Mouse (Mus musculus): Measurements from ENCODE around the gene Rftn1. TPM values are rescaled to one million over a fixed set of nuclear protein-coding genes. Genes with fewer than 3 reads are reported as not detected.

Gene Rftn1
- polyA plus RNA-seq, 1 experiment from 2014 or later, result 10.2 TPM

GRCm38 (mm10) chr17:50031548-50032491 is 158.7 kb downstream of the Rftn1 start:
- peaks cover 9% of the 10 kb centered on the region for H3K4me1 ChIP-seq
- no peak overlapping the region for H3K4me3 ChIP-seq
- no peaks in the 10 kb centered on the region for H3K36me3 ChIP-seq (replicated peaks)
- H3K27me3 ChIP-seq (ENCODE audit: poor library complexity, severe bottlenecking), result no peaks in the 10 kb centered on the region
- 91% methylated on average over 13 of the region's 13 CpGs for WGBS
- no peak for DNase-seq (ENCODE audit: extremely low spot score, low spot score)
- H3K27ac ChIP-seq, result no peak overlapping the region
- no peaks in the 10 kb centered on the region for H3K9me3 ChIP-seq

- DNase-seq (ENCODE audit: extremely low spot score, low spot score), result no peak
- Histone ChIP-seq H3K27me3 (ENCODE audit: poor library complexity, severe bottlenecking) (no peaks in the 10 kb centered on the region), H3K27ac (no peak overlapping the region), H3K36me3 (replicated peaks) (no peaks in the 10 kb centered on the region), H3K4me3 (no peak overlapping the region), H3K9me3 (no peaks in the 10 kb centered on the region), H3K4me1 (peaks cover 29% of the 10 kb centered on the region)
- WGBS, result 75% methylated on average over 1 of the region's 1 CpGs
These were observed 164.8 kb downstream of the Rftn1 start for GRCm38 (mm10) chr17:50025651-50026050.

GRCm38 (mm10) chr17:50025173-50025626 is 165.3 kb downstream of the Rftn1 start:
- WGBS, result 65% methylated on average over 4 of the region's 4 CpGs
- peaks cover 33% of the 10 kb centered on the region for H3K4me1 ChIP-seq
- no peak overlapping the region for H3K4me3 ChIP-seq
- no peaks in the 10 kb centered on the region for H3K36me3 ChIP-seq (replicated peaks)
- DNase-seq (ENCODE audit: extremely low spot score, low spot score), result no peak
- no peak overlapping the region for H3K27ac ChIP-seq
- H3K9me3 ChIP-seq, result no peaks in the 10 kb centered on the region
- no peaks in the 10 kb centered on the region for H3K27me3 ChIP-seq (ENCODE audit: poor library complexity, severe bottlenecking)

GRCm38 (mm10) chr17:50021400-50021799 is 169.1 kb downstream of the Rftn1 start:
- H3K27ac ChIP-seq, result peak overlapping the region; percentile 69
- WGBS, result 35% methylated on average over 4 of the region's 4 CpGs
- no peak for DNase-seq (ENCODE audit: extremely low spot score, low spot score)

GRCm38 (mm10) chr17:50020211-50021001 is 170.1 kb downstream of the Rftn1 start:
- DNase-seq (ENCODE audit: extremely low spot score, low spot score), result peak; percentile 45
- no peak overlapping the region; the same call in 1 of the 2 replicates for H3K4me3 ChIP-seq
- H3K27me3 ChIP-seq (ENCODE audit: poor library complexity, severe bottlenecking), result no peaks in the 10 kb centered on the region
- no peaks in the 10 kb centered on the region for H3K9me3 ChIP-seq
- WGBS, result 66% methylated on average over 16 of the region's 16 CpGs
- no peaks in the 10 kb centered on the region for H3K36me3 ChIP-seq (replicated peaks)
- peak overlapping the region; percentile 69 for H3K27ac ChIP-seq
- H3K4me1 ChIP-seq, result peaks cover 67% of the 10 kb centered on the region

More at GRCm38 (mm10) chr17:50021400-50021799, 169.1 kb downstream of the Rftn1 start:
- Histone ChIP-seq H3K4me1 (peaks cover 67% of the 10 kb centered on the region), H3K27me3 (ENCODE audit: poor library complexity, severe bottlenecking) (no peaks in the 10 kb centered on the region), H3K9me3 (no peaks in the 10 kb centered on the region), H3K36me3 (replicated peaks) (no peaks in the 10 kb centered on the region), H3K4me3 (no peak overlapping the region)

- H3K9me3 ChIP-seq, result no peaks in the 10 kb centered on the region
- no peak overlapping the region for H3K4me3 ChIP-seq
- peaks cover 62% of the 10 kb centered on the region for H3K4me1 ChIP-seq
- no peak for DNase-seq (ENCODE audit: extremely low spot score, low spot score)
- no peaks in the 10 kb centered on the region for H3K27me3 ChIP-seq (ENCODE audit: poor library complexity, severe bottlenecking)
- H3K36me3 ChIP-seq (replicated peaks), result no peaks in the 10 kb centered on the region
- peak overlapping the region; percentile 69 for H3K27ac ChIP-seq
- 83% methylated on average over 3 of the region's 3 CpGs for WGBS
These were observed 170.7 kb downstream of the Rftn1 start for GRCm38 (mm10) chr17:50019819-50020210.

GRCm38 (mm10) chr17:50019090-50019489 is 171.4 kb downstream of the Rftn1 start:
- Histone ChIP-seq H3K9me3 (no peaks in the 10 kb centered on the region), H3K27me3 (ENCODE audit: poor library complexity, severe bottlenecking) (no peaks in the 10 kb centered on the region), H3K36me3 (replicated peaks) (no peaks in the 10 kb centered on the region), H3K27ac (peak overlapping the region; percentile 69), H3K4me3 (no peak overlapping the region), H3K4me1 (peaks cover 62% of the 10 kb centered on the region)
- no peak for DNase-seq (ENCODE audit: extremely low spot score, low spot score)
- 41% methylated on average over 5 of the region's 5 CpGs for WGBS

- Histone ChIP-seq H3K36me3 (replicated peaks) (no peaks in the 10 kb centered on the region), H3K4me3 (no peak overlapping the region), H3K4me1 (peaks cover 43% of the 10 kb centered on the region), H3K9me3 (no peaks in the 10 kb centered on the region), H3K27ac (no peak overlapping the region), H3K27me3 (ENCODE audit: poor library complexity, severe bottlenecking) (no peaks in the 10 kb centered on the region)
- no peak for DNase-seq (ENCODE audit: extremely low spot score, low spot score)
- 91% methylated on average over 9 of the region's 9 CpGs for WGBS
These were observed 175.8 kb downstream of the Rftn1 start for GRCm38 (mm10) chr17:50014708-50015107.

GRCm38 (mm10) chr17:50013848-50014247 is 176.6 kb downstream of the Rftn1 start:
- Histone ChIP-seq H3K27ac (no peak overlapping the region), H3K4me3 (no peak overlapping the region), H3K27me3 (ENCODE audit: poor library complexity, severe bottlenecking) (no peaks in the 10 kb centered on the region), H3K36me3 (replicated peaks) (no peaks in the 10 kb centered on the region), H3K4me1 (peaks cover 34% of the 10 kb centered on the region), H3K9me3 (peaks cover 3% of the 10 kb centered on the region; the same call in 1 of the 2 replicates)
- 90% methylated on average over 2 of the region's 2 CpGs for WGBS
- DNase-seq (ENCODE audit: extremely low spot score, low spot score), result no peak

- no peak for DNase-seq (ENCODE audit: extremely low spot score, low spot score)
- Histone ChIP-seq H3K4me3 (no peak overlapping the region), H3K9me3 (peaks cover 3% of the 10 kb centered on the region; the same call in 1 of the 2 replicates), H3K27ac (no peak overlapping the region), H3K4me1 (peaks cover 41% of the 10 kb centered on the region), H3K27me3 (ENCODE audit: poor library complexity, severe bottlenecking) (no peaks in the 10 kb centered on the region), H3K36me3 (replicated peaks) (no peaks in the 10 kb centered on the region)
- 80% methylated on average over 4 of the region's 4 CpGs for WGBS
These were observed 180.4 kb downstream of the Rftn1 start for GRCm38 (mm10) chr17:50010096-50010495.

GRCm38 (mm10) chr17:50006721-50007351 is 183.6 kb downstream of the Rftn1 start:
- 5% methylated on average over 9 of the region's 9 CpGs for WGBS
- peak overlapping the region; percentile 88 for H3K27ac ChIP-seq
- H3K9me3 ChIP-seq, result peaks cover 3% of the 10 kb centered on the region; the same call in 1 of the 2 replicates
- H3K36me3 ChIP-seq (replicated peaks), result no peaks in the 10 kb centered on the region; the same call in 1 of the 2 replicates
- H3K4me3 ChIP-seq, result peak overlapping the region; percentile 34
- H3K4me1 ChIP-seq, result peaks cover 56% of the 10 kb centered on the region
- no peaks in the 10 kb centered on the region for H3K27me3 ChIP-seq (ENCODE audit: poor library complexity, severe bottlenecking)
- DNase-seq (ENCODE audit: extremely low spot score, low spot score), result peak; percentile 81

- Histone ChIP-seq H3K9me3 (peaks cover 3% of the 10 kb centered on the region; the same call in 1 of the 2 replicates), H3K36me3 (replicated peaks) (no peaks in the 10 kb centered on the region; the same call in 1 of the 2 replicates), H3K27me3 (ENCODE audit: poor library complexity, severe bottlenecking) (no peaks in the 10 kb centered on the region), H3K4me1 (peaks cover 56% of the 10 kb centered on the region), H3K27ac (peak overlapping the region; percentile 88), H3K4me3 (peak overlapping the region; percentile 34; the same call in 1 of the 2 replicates)
- 10% methylated on average over 7 of the region's 7 CpGs for WGBS
- DNase-seq (ENCODE audit: extremely low spot score, low spot score), result no peak
These were observed 184.1 kb downstream of the Rftn1 start for GRCm38 (mm10) chr17:50006338-50006720.

Measured in forebrain, embryonic 10.5 days (tissue).